Mouse (Mus musculus): Measurements from ENCODE around the gene Zfp541. TPM values are rescaled to one million over a fixed set of nuclear protein-coding genes. Genes with fewer than 3 reads are reported as not detected.

Zfp541 gene
- polyA plus RNA-seq, 1 experiment from 2014 or later = not detected

GRCm38 (mm10) chr7:16057136-16057534 lies 4.5 kb upstream of the Zfp541 start:
- no peak overlapping the region for H3K27ac ChIP-seq (ENCODE audit: low read length)
- H3K4me1 ChIP-seq (ENCODE audit: insufficient read depth, low read depth, low read length) = no peaks in the 10 kb centered on the region
- H3K27me3 ChIP-seq (replicated peaks; ENCODE audit: insufficient read depth, low read length) = peaks cover 8% of the 10 kb centered on the region; the same call in 1 of the 2 replicates
- no peaks in the 10 kb centered on the region for H3K9me3 ChIP-seq (ENCODE audit: low read length)
- 21% methylated on average over 2 of the region's 2 CpGs for WGBS
- no peaks in the 10 kb centered on the region for H3K36me3 ChIP-seq (ENCODE audit: insufficient read depth, low read length)
- H3K4me3 ChIP-seq (ENCODE audit: low read depth, low read length) = no peak overlapping the region
- H3K4me2 ChIP-seq (replicated peaks; ENCODE audit: low read depth, low read length) = no peak overlapping the region
- no peak overlapping the region for H3K9ac ChIP-seq (replicated peaks; ENCODE audit: low read depth)
- DNase-seq (ENCODE audit: low spot score) (peak; percentile 68), ATAC-seq (no peak)
- no peak for TF ChIP-seq EP300 (IDR thresholded peaks at IDR 0.05)
- TF ChIP-seq CTCF (IDR thresholded peaks at IDR 0.05) = no peak

- ATAC-seq = no peak
- Histone ChIP-seq H3K4me3 (ENCODE audit: low read depth, low read length) (no peak overlapping the region), H3K4me1 (ENCODE audit: insufficient read depth, low read depth, low read length) (no peaks in the 10 kb centered on the region), H3K9ac (replicated peaks; ENCODE audit: low read depth) (no peak overlapping the region), H3K4me2 (replicated peaks; ENCODE audit: low read depth, low read length) (no peak overlapping the region), H3K36me3 (ENCODE audit: insufficient read depth, low read length) (no peaks in the 10 kb centered on the region), H3K9me3 (ENCODE audit: low read length) (no peaks in the 10 kb centered on the region), H3K27me3 (replicated peaks; ENCODE audit: insufficient read depth, low read length) (peaks cover 9% of the 10 kb centered on the region; the same call in 1 of the 2 replicates), H3K27ac (ENCODE audit: low read length) (no peak overlapping the region)
- TF ChIP-seq EP300 (IDR thresholded peaks at IDR 0.05) (no peak), CTCF (IDR thresholded peaks at IDR 0.05) (no peak)
- no peak for DNase-seq (ENCODE audit: low spot score)
- 67% methylated on average over 15 of the region's 15 CpGs for WGBS
Measured at GRCm38 (mm10) chr7:16062099-16062420, 446 bp downstream of the Zfp541 start.

GRCm38 (mm10) chr7:16063490-16063889 lies 1.9 kb downstream of the Zfp541 start:
- Histone ChIP-seq H3K4me1 (ENCODE audit: insufficient read depth, low read depth, low read length) (no peaks in the 10 kb centered on the region), H3K36me3 (ENCODE audit: insufficient read depth, low read length) (no peaks in the 10 kb centered on the region), H3K27ac (ENCODE audit: low read length) (no peak overlapping the region), H3K27me3 (replicated peaks; ENCODE audit: insufficient read depth, low read length) (peaks cover 9% of the 10 kb centered on the region; the same call in 1 of the 2 replicates), H3K9me3 (ENCODE audit: low read length) (no peaks in the 10 kb centered on the region), H3K4me3 (ENCODE audit: low read depth, low read length) (no peak overlapping the region), H3K4me2 (replicated peaks; ENCODE audit: low read depth, low read length) (no peak overlapping the region), H3K9ac (replicated peaks; ENCODE audit: low read depth) (no peak overlapping the region)
- WGBS = 26% methylated on average over 4 of the region's 4 CpGs
- TF ChIP-seq CTCF (IDR thresholded peaks at IDR 0.05) = peak; percentile 46
- no peak for TF ChIP-seq EP300 (IDR thresholded peaks at IDR 0.05)
- ATAC-seq (no peak), DNase-seq (ENCODE audit: low spot score) (no peak)

GRCm38 (mm10) chr7:16070846-16071245 lies 9.2 kb downstream of the Zfp541 start:
- Histone ChIP-seq H3K36me3 (ENCODE audit: insufficient read depth, low read length) (no peaks in the 10 kb centered on the region), H3K4me3 (ENCODE audit: low read depth, low read length) (no peak overlapping the region), H3K27me3 (replicated peaks; ENCODE audit: insufficient read depth, low read length) (no peaks in the 10 kb centered on the region), H3K4me2 (replicated peaks; ENCODE audit: low read depth, low read length) (no peak overlapping the region), H3K9me3 (ENCODE audit: low read length) (no peaks in the 10 kb centered on the region), H3K9ac (replicated peaks; ENCODE audit: low read depth) (no peak overlapping the region), H3K4me1 (ENCODE audit: insufficient read depth, low read depth, low read length) (no peaks in the 10 kb centered on the region), H3K27ac (ENCODE audit: low read length) (no peak overlapping the region)
- ATAC-seq = no peak
- peak; percentile 25 for DNase-seq (ENCODE audit: low spot score)
- TF ChIP-seq CTCF (IDR thresholded peaks at IDR 0.05) = no peak
- TF ChIP-seq EP300 (IDR thresholded peaks at IDR 0.05) = no peak

- Histone ChIP-seq H3K27ac (ENCODE audit: low read length) (no peak overlapping the region), H3K4me2 (replicated peaks; ENCODE audit: low read depth, low read length) (no peak overlapping the region), H3K9ac (replicated peaks; ENCODE audit: low read depth) (no peak overlapping the region), H3K36me3 (ENCODE audit: insufficient read depth, low read length) (no peaks in the 10 kb centered on the region), H3K9me3 (ENCODE audit: low read length) (no peaks in the 10 kb centered on the region), H3K4me3 (ENCODE audit: low read depth, low read length) (no peak overlapping the region), H3K27me3 (replicated peaks; ENCODE audit: insufficient read depth, low read length) (no peaks in the 10 kb centered on the region), H3K4me1 (ENCODE audit: insufficient read depth, low read depth, low read length) (no peaks in the 10 kb centered on the region)
- ATAC-seq (no peak), DNase-seq (ENCODE audit: low spot score) (no peak)
- TF ChIP-seq CTCF (IDR thresholded peaks at IDR 0.05) = no peak
- TF ChIP-seq EP300 (IDR thresholded peaks at IDR 0.05) = no peak
- WGBS = 82% methylated on average over 6 of the region's 6 CpGs
Measured at GRCm38 (mm10) chr7:16071906-16072305, 10.3 kb downstream of the Zfp541 start.

GRCm38 (mm10) chr7:16079947-16080346 lies 18.3 kb downstream of the Zfp541 start:
- H3K4me1 ChIP-seq (ENCODE audit: insufficient read depth, low read depth, low read length) = no peaks in the 10 kb centered on the region

GRCm38 (mm10) chr7:16080581-16080980 lies 19.0 kb downstream of the Zfp541 start:
- no peaks in the 10 kb centered on the region for H3K36me3 ChIP-seq (ENCODE audit: insufficient read depth, low read length)

More at GRCm38 (mm10) chr7:16079947-16080346, 18.3 kb downstream of the Zfp541 start:
- Histone ChIP-seq H3K9me3 (ENCODE audit: low read length) (no peaks in the 10 kb centered on the region), H3K36me3 (ENCODE audit: insufficient read depth, low read length) (no peaks in the 10 kb centered on the region), H3K9ac (replicated peaks; ENCODE audit: low read depth) (no peak overlapping the region), H3K27me3 (replicated peaks; ENCODE audit: insufficient read depth, low read length) (no peaks in the 10 kb centered on the region), H3K4me3 (ENCODE audit: low read depth, low read length) (no peak overlapping the region), H3K4me2 (replicated peaks; ENCODE audit: low read depth, low read length) (no peak overlapping the region), H3K27ac (ENCODE audit: low read length) (no peak overlapping the region)
- 39% methylated on average over 1 of the region's 1 CpGs for WGBS
- DNase-seq (ENCODE audit: low spot score) (no peak), ATAC-seq (no peak)
- TF ChIP-seq CTCF (IDR thresholded peaks at IDR 0.05) (no peak), EP300 (IDR thresholded peaks at IDR 0.05) (no peak)

More at GRCm38 (mm10) chr7:16080581-16080980, 19.0 kb downstream of the Zfp541 start:
- no peaks in the 10 kb centered on the region for H3K4me1 ChIP-seq (ENCODE audit: insufficient read depth, low read depth, low read length)
- H3K4me3 ChIP-seq (ENCODE audit: low read depth, low read length) = no peak overlapping the region
- 50% methylated on average over 4 of the region's 4 CpGs for WGBS
- DNase-seq (ENCODE audit: low spot score) (no peak), ATAC-seq (no peak)
- TF ChIP-seq CTCF (IDR thresholded peaks at IDR 0.05) (no peak), EP300 (IDR thresholded peaks at IDR 0.05) (no peak)
- no peak overlapping the region for H3K4me2 ChIP-seq (replicated peaks; ENCODE audit: low read depth, low read length)
- no peaks in the 10 kb centered on the region for H3K9me3 ChIP-seq (ENCODE audit: low read length)
- H3K27ac ChIP-seq (ENCODE audit: low read length) = no peak overlapping the region
- H3K27me3 ChIP-seq (replicated peaks; ENCODE audit: insufficient read depth, low read length) = no peaks in the 10 kb centered on the region
- H3K9ac ChIP-seq (replicated peaks; ENCODE audit: low read depth) = no peak overlapping the region

Data from lung, postnatal 0 days (tissue).